Mouse (Mus musculus): Measurements from ENCODE around the gene Hipk3. TPM values are rescaled to one million over a fixed set of nuclear protein-coding genes. Genes with fewer than 3 reads are reported as not detected.

The Hipk3 gene
- polyA plus RNA-seq, 1 experiment from 2014 or later = 12.8 TPM

- H3K36me3 ChIP-seq (ENCODE audit: control insufficient read depth, insufficient read depth, low read length) = no peaks in the 10 kb centered on the region
- H3K9ac ChIP-seq (ENCODE audit: low read depth, low read length) = no peak overlapping the region
- H3K27ac ChIP-seq (ENCODE audit: low read depth, low read length) = no peak overlapping the region
- ATAC-seq (ENCODE audit: low FRiP score) = no peak
- H3K4me3 ChIP-seq (ENCODE audit: low read depth, low read length) = no peak overlapping the region
- no peaks in the 10 kb centered on the region for H3K4me1 ChIP-seq (replicated peaks; ENCODE audit: control insufficient read depth, insufficient read depth, low read length)
- 76% methylated on average over 4 of the region's 4 CpGs for WGBS
- no peaks in the 10 kb centered on the region for H3K9me3 ChIP-seq (ENCODE audit: control insufficient read depth, low read length)
- no peak overlapping the region for H3K4me2 ChIP-seq (replicated peaks; ENCODE audit: low read depth, low read length)
- H3K27me3 ChIP-seq (ENCODE audit: control insufficient read depth, insufficient read depth, low read length) = no peaks in the 10 kb centered on the region
- no peak for DNase-seq (ENCODE audit: low spot score)
Measured at GRCm38 (mm10) chr2:104442341-104442740, 51.9 kb downstream of the Hipk3 start.

DNA sequence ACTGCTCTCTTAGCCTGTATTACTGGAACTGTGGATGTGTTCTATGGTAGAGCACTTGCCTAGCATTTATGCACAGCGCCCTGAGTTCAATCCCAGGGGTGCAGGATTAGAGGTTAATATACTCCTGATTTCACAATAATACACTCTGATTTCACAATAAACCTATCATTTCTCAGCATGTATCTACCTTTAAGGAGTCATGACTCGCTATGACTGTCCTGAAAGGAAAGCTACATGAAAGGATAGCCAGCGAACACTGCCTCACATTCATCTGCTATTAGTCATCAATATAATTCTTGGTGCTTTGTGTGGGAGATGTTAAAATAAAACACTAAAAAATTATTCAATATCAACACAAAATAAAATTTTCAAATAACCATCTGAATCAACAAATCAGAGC lies 58.0 kb downstream of the Hipk3 start:
- Histone ChIP-seq H3K4me2 (replicated peaks; ENCODE audit: low read depth, low read length) (no peak overlapping the region), H3K36me3 (ENCODE audit: control insufficient read depth, insufficient read depth, low read length) (0 out of 2 replicates have a peak, but pooled peaks cover 3% of the 10 kb centered on the region), H3K9me3 (ENCODE audit: control insufficient read depth, low read length) (no peaks in the 10 kb centered on the region), H3K27me3 (ENCODE audit: control insufficient read depth, insufficient read depth, low read length) (no peaks in the 10 kb centered on the region), H3K9ac (ENCODE audit: low read depth, low read length) (no peak overlapping the region), H3K4me1 (replicated peaks; ENCODE audit: control insufficient read depth, insufficient read depth, low read length) (no peaks in the 10 kb centered on the region), H3K4me3 (ENCODE audit: low read depth, low read length) (no peak overlapping the region), H3K27ac (ENCODE audit: low read depth, low read length) (no peak overlapping the region)
- 91% methylated on average over 3 of the region's 3 CpGs for WGBS
- no peak for ATAC-seq (ENCODE audit: low FRiP score)
- no peak for DNase-seq (ENCODE audit: low spot score)

GRCm38 (mm10) chr2:104431067-104431466 lies 63.2 kb downstream of the Hipk3 start:
- H3K4me1 ChIP-seq (replicated peaks; ENCODE audit: control insufficient read depth, insufficient read depth, low read length) = no peaks in the 10 kb centered on the region
- 0 out of 2 replicates have a peak, but pooled peaks cover 3% of the 10 kb centered on the region for H3K36me3 ChIP-seq (ENCODE audit: control insufficient read depth, insufficient read depth, low read length)
- H3K9me3 ChIP-seq (ENCODE audit: control insufficient read depth, low read length) = no peaks in the 10 kb centered on the region
- no peak for ATAC-seq (ENCODE audit: low FRiP score)
- H3K27ac ChIP-seq (ENCODE audit: low read depth, low read length) = no peak overlapping the region
- no peaks in the 10 kb centered on the region for H3K27me3 ChIP-seq (ENCODE audit: control insufficient read depth, insufficient read depth, low read length)
- H3K4me2 ChIP-seq (replicated peaks; ENCODE audit: low read depth, low read length) = no peak overlapping the region
- no peak for DNase-seq (ENCODE audit: low spot score)
- 91% methylated on average over 6 of the region's 6 CpGs for WGBS
- H3K9ac ChIP-seq (ENCODE audit: low read depth, low read length) = no peak overlapping the region
- no peak overlapping the region for H3K4me3 ChIP-seq (ENCODE audit: low read depth, low read length)

GRCm38 (mm10) chr2:104430566-104430965 lies 63.7 kb downstream of the Hipk3 start:
- H3K4me3 ChIP-seq (ENCODE audit: low read depth, low read length) = no peak overlapping the region
- H3K4me2 ChIP-seq (replicated peaks; ENCODE audit: low read depth, low read length) = no peak overlapping the region
- no peaks in the 10 kb centered on the region for H3K27me3 ChIP-seq (ENCODE audit: control insufficient read depth, insufficient read depth, low read length)
- no peak overlapping the region for H3K27ac ChIP-seq (ENCODE audit: low read depth, low read length)
- DNase-seq (ENCODE audit: low spot score) = no peak
- no peak overlapping the region for H3K9ac ChIP-seq (ENCODE audit: low read depth, low read length)
- ATAC-seq (ENCODE audit: low FRiP score) = no peak
- H3K9me3 ChIP-seq (ENCODE audit: control insufficient read depth, low read length) = no peaks in the 10 kb centered on the region
- 0 out of 2 replicates have a peak, but pooled peaks cover 3% of the 10 kb centered on the region for H3K36me3 ChIP-seq (ENCODE audit: control insufficient read depth, insufficient read depth, low read length)
- 96% methylated on average over 5 of the region's 5 CpGs for WGBS
- no peaks in the 10 kb centered on the region for H3K4me1 ChIP-seq (replicated peaks; ENCODE audit: control insufficient read depth, insufficient read depth, low read length)

DNA sequence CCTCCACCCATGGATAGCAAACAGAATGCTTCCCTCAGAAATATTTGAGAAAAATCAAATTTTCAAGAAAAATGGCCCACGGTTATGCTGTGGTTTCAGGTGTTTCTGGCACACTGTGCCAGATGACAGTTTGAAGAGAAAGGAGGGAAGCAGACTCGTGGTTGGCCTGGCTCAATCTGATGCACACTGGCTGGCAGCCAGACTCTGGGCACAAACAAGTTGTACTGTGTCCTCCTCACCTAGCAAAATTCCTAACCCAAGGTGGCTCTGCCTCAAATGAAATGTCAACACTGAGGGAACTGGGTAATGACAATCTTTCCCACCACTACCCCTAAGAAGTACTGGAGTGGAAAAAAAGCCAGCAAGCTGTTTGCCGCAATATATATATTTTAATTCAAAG lies 68.1 kb downstream of the Hipk3 start:
- no peak overlapping the region for H3K9ac ChIP-seq (ENCODE audit: low read depth, low read length)
- WGBS = 91% methylated on average over 3 of the region's 3 CpGs
- ATAC-seq (ENCODE audit: low FRiP score) = no peak
- H3K27ac ChIP-seq (ENCODE audit: low read depth, low read length) = no peak overlapping the region
- no peaks in the 10 kb centered on the region for H3K4me1 ChIP-seq (replicated peaks; ENCODE audit: control insufficient read depth, insufficient read depth, low read length)
- 0 out of 2 replicates have a peak, but pooled peaks cover 3% of the 10 kb centered on the region for H3K36me3 ChIP-seq (ENCODE audit: control insufficient read depth, insufficient read depth, low read length)
- DNase-seq (ENCODE audit: low spot score) = no peak
- no peaks in the 10 kb centered on the region for H3K27me3 ChIP-seq (ENCODE audit: control insufficient read depth, insufficient read depth, low read length)
- no peaks in the 10 kb centered on the region for H3K9me3 ChIP-seq (ENCODE audit: control insufficient read depth, low read length)
- no peak overlapping the region for H3K4me2 ChIP-seq (replicated peaks; ENCODE audit: low read depth, low read length)
- H3K4me3 ChIP-seq (ENCODE audit: low read depth, low read length) = no peak overlapping the region

GRCm38 (mm10) chr2:104422230-104422629 lies 72.0 kb downstream of the Hipk3 start:
- Histone ChIP-seq H3K27me3 (ENCODE audit: control insufficient read depth, insufficient read depth, low read length) (no peaks in the 10 kb centered on the region), H3K27ac (ENCODE audit: low read depth, low read length) (no peak overlapping the region), H3K9ac (ENCODE audit: low read depth, low read length) (no peak overlapping the region), H3K36me3 (ENCODE audit: control insufficient read depth, insufficient read depth, low read length) (no peaks in the 10 kb centered on the region), H3K9me3 (ENCODE audit: control insufficient read depth, low read length) (no peaks in the 10 kb centered on the region), H3K4me1 (replicated peaks; ENCODE audit: control insufficient read depth, insufficient read depth, low read length) (no peaks in the 10 kb centered on the region), H3K4me2 (replicated peaks; ENCODE audit: low read depth, low read length) (no peak overlapping the region), H3K4me3 (ENCODE audit: low read depth, low read length) (no peak overlapping the region)
- DNase-seq (ENCODE audit: low spot score) (peak; percentile 73), ATAC-seq (ENCODE audit: low FRiP score) (no peak)
- 6% methylated on average over 1 of the region's 1 CpGs for WGBS

GRCm38 (mm10) chr2:104420805-104421204 lies 73.4 kb downstream of the Hipk3 start:
- 88% methylated on average over 4 of the region's 4 CpGs for WGBS
- Histone ChIP-seq H3K36me3 (ENCODE audit: control insufficient read depth, insufficient read depth, low read length) (no peaks in the 10 kb centered on the region), H3K4me3 (ENCODE audit: low read depth, low read length) (no peak overlapping the region), H3K4me1 (replicated peaks; ENCODE audit: control insufficient read depth, insufficient read depth, low read length) (no peaks in the 10 kb centered on the region), H3K27ac (ENCODE audit: low read depth, low read length) (no peak overlapping the region), H3K27me3 (ENCODE audit: control insufficient read depth, insufficient read depth, low read length) (no peaks in the 10 kb centered on the region), H3K9ac (ENCODE audit: low read depth, low read length) (no peak overlapping the region), H3K9me3 (ENCODE audit: control insufficient read depth, low read length) (no peaks in the 10 kb centered on the region), H3K4me2 (replicated peaks; ENCODE audit: low read depth, low read length) (no peak overlapping the region)
- DNase-seq (ENCODE audit: low spot score) (no peak), ATAC-seq (ENCODE audit: low FRiP score) (no peak)

- Histone ChIP-seq H3K4me1 (replicated peaks; ENCODE audit: control insufficient read depth, insufficient read depth, low read length) (no peaks in the 10 kb centered on the region), H3K4me2 (replicated peaks; ENCODE audit: low read depth, low read length) (no peak overlapping the region), H3K36me3 (ENCODE audit: control insufficient read depth, insufficient read depth, low read length) (no peaks in the 10 kb centered on the region), H3K27ac (ENCODE audit: low read depth, low read length) (no peak overlapping the region), H3K4me3 (ENCODE audit: low read depth, low read length) (no peak overlapping the region), H3K9me3 (ENCODE audit: control insufficient read depth, low read length) (no peaks in the 10 kb centered on the region), H3K9ac (ENCODE audit: low read depth, low read length) (no peak overlapping the region), H3K27me3 (ENCODE audit: control insufficient read depth, insufficient read depth, low read length) (no peaks in the 10 kb centered on the region)
- DNase-seq (ENCODE audit: low spot score) = no peak
- 84% methylated on average over 1 of the region's 1 CpGs for WGBS
- ATAC-seq (ENCODE audit: low FRiP score) = no peak
Measured at GRCm38 (mm10) chr2:104419999-104420398, 74.2 kb downstream of the Hipk3 start.

GRCm38 (mm10) chr2:104419411-104419810 lies 74.8 kb downstream of the Hipk3 start:
- Histone ChIP-seq H3K4me3 (ENCODE audit: low read depth, low read length) (no peak overlapping the region), H3K4me2 (replicated peaks; ENCODE audit: low read depth, low read length) (no peak overlapping the region), H3K27me3 (ENCODE audit: control insufficient read depth, insufficient read depth, low read length) (no peaks in the 10 kb centered on the region), H3K27ac (ENCODE audit: low read depth, low read length) (no peak overlapping the region), H3K4me1 (replicated peaks; ENCODE audit: control insufficient read depth, insufficient read depth, low read length) (no peaks in the 10 kb centered on the region), H3K36me3 (ENCODE audit: control insufficient read depth, insufficient read depth, low read length) (no peaks in the 10 kb centered on the region), H3K9me3 (ENCODE audit: control insufficient read depth, low read length) (no peaks in the 10 kb centered on the region), H3K9ac (ENCODE audit: low read depth, low read length) (no peak overlapping the region)
- ATAC-seq (ENCODE audit: low FRiP score) = no peak
- 83% methylated on average over 2 of the region's 2 CpGs for WGBS
- DNase-seq (ENCODE audit: low spot score) = no peak
